Mouse (Mus musculus) kidney, adult 2 months (tissue): ENCODE measurements around the gene Ap1b1.

Source experiments
- CTCF ChIP-seq: fragments of 200-500 bp; conservative IDR thresholded peaks from 2 replicates; pipeline ENCODE4 v1.5.1; 2011; ENCODE audit warnings: low read depth, mild to moderate bottlenecking, control low read depth, low read length, moderate library complexity, mixed read lengths; ENCODE audit not compliant: insufficient read depth, insufficient read length
- POLR2A ChIP-seq: fragments of 200-500 bp; IDR thresholded peaks from one replicate; pipeline ENCODE4 v1.6.1; 2011; ENCODE audit warnings: low read depth, low read length, control low read depth

GRCm38 (mm10) chr11:4947813-4948174 is 38.8 kb upstream of the Ap1b1 start, which contains the start of gene Nefh:
- no peak for TF ChIP-seq POLR2A
- no peak for TF ChIP-seq CTCF
